Mouse (Mus musculus) MEL (cell line): ENCODE measurements around the gene Dync1li2. TPM values are rescaled to one million over a fixed set of nuclear protein-coding genes. Genes with fewer than 3 reads are reported as not detected.

Experiments
- DNase-seq: peaks from one replicate; pipeline ENCODE4 v3.0.0; 2011; ENCODE audit warnings: low read depth, low spot score
- H3K27ac ChIP-seq: 2 replicates; pipeline ENCODE4 v1.5.1; 2012; ENCODE audit warnings: low read depth, mild to moderate bottlenecking, control low read depth, low read length, moderate library complexity; ENCODE audit not compliant: control insufficient read depth
- H3K27me3 ChIP-seq, 2 experiments: fragments of 150-350 bp in 1 of 2; sonication (generic) in 1 of 2; 2 replicates each; pipeline ENCODE4 v1.6.1; 2012; ENCODE audit warnings: low read length in 2 of 2, mild to moderate bottlenecking in 2 of 2, improper control_type of control experiment in 1 of 2, moderate library complexity in 1 of 2; ENCODE audit not compliant: insufficient read depth in 2 of 2, control insufficient read depth in 1 of 2
- H3K36me3 ChIP-seq, 2 experiments: 2 replicates each; pipeline ENCODE4 v1.6.1; 2012 to 2014; ENCODE audit warnings: low read length in 2 of 2, improper control_type of control experiment in 1 of 2, inconsistent platforms in 1 of 2, mild to moderate bottlenecking in 1 of 2; ENCODE audit not compliant: insufficient read depth in 2 of 2, control insufficient read depth in 1 of 2
- H3K4me1 ChIP-seq, 2 experiments: fragments of 150-350 bp in 1 of 2; sonication (generic) in 1 of 2; 2 replicates each; pipeline ENCODE4 v1.6.1; 2012; ENCODE audit warnings: low read length in 2 of 2, improper control_type of control experiment in 1 of 2, mild to moderate bottlenecking in 1 of 2; ENCODE audit not compliant: insufficient read depth in 2 of 2, control insufficient read depth in 1 of 2
- H3K4me3 ChIP-seq, 2 experiments: fragments of 150-350 bp in 1 of 2; sonication (generic) in 1 of 2; 2 replicates each; pipeline ENCODE4 v1.5.1; 2012; ENCODE audit warnings: low read depth in 2 of 2, low read length in 2 of 2, mild to moderate bottlenecking in 2 of 2, moderate library complexity in 2 of 2, control low read depth in 1 of 2, improper control_type of control experiment in 1 of 2; ENCODE audit not compliant: control insufficient read depth in 1 of 2, insufficient read depth in 1 of 2
- H3K79me2 ChIP-seq: 2 replicates; pipeline ENCODE4 v1.6.1; 2012; ENCODE audit warnings: mild to moderate bottlenecking, low read length, moderate library complexity; ENCODE audit not compliant: control insufficient read depth, poor library complexity, insufficient read depth
- H3K9ac ChIP-seq: 2 replicates; pipeline ENCODE4 v1.6.1; 2012; ENCODE audit warnings: low read depth, mild to moderate bottlenecking, control low read depth, low read length, moderate library complexity; ENCODE audit not compliant: control insufficient read depth, poor library complexity, severe bottlenecking
- H3K9me3 ChIP-seq: fragments of 150-350 bp; sonication (generic); replicated peaks from 2 replicates; pipeline ENCODE4 v1.6.1; 2012; ENCODE audit warnings: mild to moderate bottlenecking, low read length, improper control_type of control experiment, moderate library complexity; ENCODE audit not compliant: insufficient read depth
- CHD1 ChIP-seq: IDR thresholded peaks from 2 replicates; pipeline ENCODE4 v1.6.1; 2012; ENCODE audit warnings: low read depth, mild to moderate bottlenecking, inconsistent platforms, low read length, improper control_type of control experiment
- E2F4 ChIP-seq: IDR thresholded peaks from 2 replicates; pipeline ENCODE4 v1.6.1; 2011; ENCODE audit warnings: low read depth, low read length, improper control_type of control experiment, borderline replicate concordance
- ELF1 ChIP-seq: IDR thresholded peaks from 2 replicates; pipeline ENCODE4 v1.6.1; 2014; ENCODE audit warnings: low read depth, mild to moderate bottlenecking, inconsistent platforms, low read length, improper control_type of control experiment, moderate library complexity
- EP300 ChIP-seq, 2 experiments: IDR thresholded peaks; 2 replicates each; pipeline ENCODE4 v1.6.1; 2011; ENCODE audit warnings: improper control_type of control experiment in 2 of 2, low read length in 2 of 2, low read depth in 1 of 2, mild to moderate bottlenecking in 1 of 2
- ETS1 ChIP-seq: IDR thresholded peaks from 2 replicates; pipeline ENCODE4 v1.6.1; 2012; ENCODE audit warnings: low read depth, mild to moderate bottlenecking, inconsistent platforms, low read length, improper control_type of control experiment, moderate library complexity
- GABPA ChIP-seq: IDR thresholded peaks from 2 replicates; pipeline ENCODE4 v1.6.1; 2012; ENCODE audit warnings: low read depth, mild to moderate bottlenecking, inconsistent platforms, low read length, improper control_type of control experiment, moderate library complexity
- GATA1 ChIP-seq: IDR thresholded peaks from 2 replicates; pipeline ENCODE4 v1.6.1; 2011; ENCODE audit warnings: low read depth, low read length, improper control_type of control experiment
- HCFC1 ChIP-seq: IDR thresholded peaks from 2 replicates; pipeline ENCODE4 v1.6.1; 2012; ENCODE audit warnings: low read depth, mild to moderate bottlenecking, inconsistent platforms, low read length, improper control_type of control experiment, moderate library complexity
- JUND ChIP-seq: IDR thresholded peaks from 2 replicates; pipeline ENCODE4 v1.6.1; 2011; ENCODE audit warnings: low read depth, mild to moderate bottlenecking, improper control_type of control experiment, low read length
- KAT2A ChIP-seq: conservative IDR thresholded peaks from 2 replicates; pipeline ENCODE4 v1.6.1; 2012; ENCODE audit warnings: low read depth, low read length, improper control_type of control experiment, inconsistent platforms
- MAFK ChIP-seq: IDR thresholded peaks from 2 replicates; pipeline ENCODE4 v1.6.1; 2011; ENCODE audit warnings: low read depth, mild to moderate bottlenecking, low read length, improper control_type of control experiment, borderline replicate concordance
- MAX ChIP-seq: IDR thresholded peaks from 2 replicates; pipeline ENCODE4 v1.6.1; 2011; ENCODE audit warnings: low read length, improper control_type of control experiment
- MXI1 ChIP-seq: IDR thresholded peaks from 2 replicates; pipeline ENCODE4 v1.6.1; 2011; ENCODE audit warnings: mild to moderate bottlenecking, low read depth, low read length, improper control_type of control experiment
- MYC ChIP-seq: IDR thresholded peaks from 2 replicates; pipeline ENCODE4 v1.6.1; 2011; ENCODE audit warnings: low read depth, mild to moderate bottlenecking, low read length, improper control_type of control experiment, moderate library complexity
- NELFE ChIP-seq: IDR thresholded peaks from 2 replicates; pipeline ENCODE4 v1.6.1; 2011; ENCODE audit warnings: low read depth, low read length, improper control_type of control experiment
- NRF1 ChIP-seq: IDR thresholded peaks from 2 replicates; pipeline ENCODE4 v1.6.1; 2014; ENCODE audit warnings: low read depth, mild to moderate bottlenecking, inconsistent platforms, low read length, improper control_type of control experiment, moderate library complexity; ENCODE audit not compliant: poor library complexity, insufficient read depth, severe bottlenecking
- POLR2AphosphoS2 ChIP-seq: IDR thresholded peaks from 2 replicates; pipeline ENCODE4 v1.6.1; 2011; ENCODE audit warnings: low read length, improper control_type of control experiment
- RAD21 ChIP-seq: IDR thresholded peaks from 2 replicates; pipeline ENCODE4 v1.6.1; 2011; ENCODE audit warnings: mild to moderate bottlenecking, low read depth, low read length, improper control_type of control experiment
- RCOR1 ChIP-seq: IDR thresholded peaks from 2 replicates; pipeline ENCODE4 v1.6.1; 2012; ENCODE audit warnings: low read depth, mild to moderate bottlenecking, inconsistent platforms, low read length, improper control_type of control experiment
- UBTF ChIP-seq: IDR thresholded peaks from 2 replicates; pipeline ENCODE4 v1.6.1; 2012; ENCODE audit warnings: low read depth, mild to moderate bottlenecking, inconsistent platforms, low read length, improper control_type of control experiment, moderate library complexity, borderline replicate concordance; ENCODE audit not compliant: insufficient read depth
- USF1 ChIP-seq: IDR thresholded peaks from 2 replicates; pipeline ENCODE4 v1.6.1; 2014; ENCODE audit warnings: low read depth, mild to moderate bottlenecking, inconsistent platforms, low read length, improper control_type of control experiment, moderate library complexity
- ZMIZ1 ChIP-seq: IDR thresholded peaks from 2 replicates; pipeline ENCODE4 v1.6.1; 2012; ENCODE audit warnings: low read depth, mild to moderate bottlenecking, inconsistent platforms, low read length, improper control_type of control experiment, moderate library complexity
- polyA plus RNA-seq, 2 experiments: library from polyadenylated mRNA; stranded (reverse) in 1 of 2; unstranded in 1 of 2; fragments of >175 nt in 1 of 2; fragments of >200 nt in 1 of 2; gene quantifications; 2 replicates each; pipeline versions ENCODE4 v1.2.1 to v1.2.4; 2012; ENCODE audit warnings: low replicate concordance in 2 of 2, low read depth in 1 of 2; ENCODE audit not compliant: insufficient read length in 2 of 2, insufficient read depth in 1 of 2, missing spikeins in 1 of 2
- total RNA-seq: library from RNA; depleted of rRNA; stranded (reverse); fragments of 300-350 nt; gene quantifications from 2 replicates; pipeline ENCODE4 v1.2.3, GENCODE M21; 2012

The Dync1li2 gene
- total and polyA plus RNA-seq, 3 experiments: 22.4 to 23.8 TPM; not detected in 1

- no peaks in the 10 kb centered on the region for H3K36me3 ChIP-seq
- TF ChIP-seq GATA1 (no peak), MXI1 (no peak), NRF1 (no peak), ETS1 (no peak), NELFE (no peak), RAD21 (no peak), E2F4 (no peak), USF1 (no peak), UBTF (no peak)
- TF ChIP-seq, all 39 proteins: peak for 0
- no peak overlapping the region for H3K27ac ChIP-seq
- peaks cover 0 to 3% of the 10 kb centered on the region in 2 experiments; a peak in 2 of 4 replicates for H3K27me3 ChIP-seq
- no peaks in the 10 kb centered on the region for H3K9me3 ChIP-seq
- no peak overlapping the region for H3K9ac ChIP-seq
- no peaks in the 10 kb centered on the region for H3K79me2 ChIP-seq
- H3K4me1 ChIP-seq: no peaks in the 10 kb centered on the region
- DNase-seq: no peak
- H3K4me3 ChIP-seq: no peak overlapping the region
Observed at GRCm38 (mm10) chr8:104408328-104409110, 34.3 kb downstream of the Dync1li2 start.

GRCm38 (mm10) chr8:104406340-104407128 is 36.3 kb downstream of the Dync1li2 start:
- no peak for DNase-seq
- Histone ChIP-seq H3K36me3 (no peaks in the 10 kb centered on the region), H3K4me1 (no peaks in the 10 kb centered on the region), H3K27me3 (peaks cover 0 to 3% of the 10 kb centered on the region in 2 experiments; a peak in 2 of 4 replicates), H3K9ac (no peak overlapping the region), H3K9me3 (no peaks in the 10 kb centered on the region), H3K4me3 (no peak overlapping the region), H3K79me2 (no peaks in the 10 kb centered on the region), H3K27ac (no peak overlapping the region)
- TF ChIP-seq RCOR1: no peak
- TF ChIP-seq, all 39 proteins: peak for 0

- no peaks in the 10 kb centered on the region for H3K79me2 ChIP-seq
- no peak for TF ChIP-seq MYC
- no peak for TF ChIP-seq JUND
- TF ChIP-seq MAFK: no peak
- TF ChIP-seq MAX: no peak
- no peak for TF ChIP-seq EP300 (IDR thresholded peaks at IDR 0.05; ENCODE audit: low read depth in 1 of 2, low read length in 2 of 2)
- no peak for TF ChIP-seq ZMIZ1
- no peak for TF ChIP-seq HCFC1
- TF ChIP-seq GATA1: no peak
- no peak for TF ChIP-seq GABPA
- no peak for TF ChIP-seq CHD1
- no peak for TF ChIP-seq KAT2A
- TF ChIP-seq ELF1: no peak
- TF ChIP-seq POLR2AphosphoS2: no peak
- TF ChIP-seq, all 39 proteins: peak for 0
- no peak for DNase-seq
- Histone ChIP-seq H3K36me3 (no peaks in the 10 kb centered on the region), H3K9me3 (no peaks in the 10 kb centered on the region), H3K4me3 (no peak overlapping the region), H3K9ac (no peak overlapping the region), H3K4me1 (no peaks in the 10 kb centered on the region), H3K27ac (no peak overlapping the region), H3K27me3 (peaks cover 0 to 4% of the 10 kb centered on the region in 2 experiments; a peak in 3 of 4 replicates)
Observed at GRCm38 (mm10) chr8:104405430-104406187, 37.2 kb downstream of the Dync1li2 start.
